In genomic region chr6:77724042-77724951, GRCm38 (mm10) we compare ENCODE assay signal across 13 mouse cellular contexts.
A peak's percentile ranks its signal among the peaks of the same experiment; 100 is the strongest.
DNase-seq lines count a peak whose midpoint lies in the region; ATAC-seq and TF ChIP-seq lines count a peak whose summit lies in the region.
"Had no signal": no experiment of that assay in that cellular context is flagged by ENCODE, and none has a peak within 500 bp of the region (broad histone marks: within the 10 kb centered on the region; RNA-seq: fewer than 3 reads in every experiment).

No protein-coding gene starts in this region.

- H3K4me3 ChIP-seq in lung, embryonic 15.5 days: no peak overlapping the region
- no peak overlapping the region for H3K4me3 ChIP-seq in lung, postnatal 0 days (ENCODE audit: low read depth, low read length)

- WGBS in lung, embryonic 15.5 days: 44% methylated on average over 5 of the region's 5 CpGs
- 51% methylated on average over 5 of the region's 5 CpGs for WGBS in lung, postnatal 0 days

- H3K9ac ChIP-seq in lung, embryonic 15.5 days: no peak overlapping the region
- no peak overlapping the region for H3K9ac ChIP-seq in lung, postnatal 0 days (replicated peaks; ENCODE audit: low read depth)

- no peak for TF ChIP-seq EP300 in lung, postnatal 0 days (IDR thresholded peaks at IDR 0.05)

- no peak overlapping the region for H3K4me2 ChIP-seq in lung, embryonic 15.5 days
- H3K4me2 ChIP-seq in lung, postnatal 0 days (replicated peaks; ENCODE audit: low read depth, low read length): no peak overlapping the region

- H3K36me3 ChIP-seq in lung, embryonic 15.5 days: no peaks in the 10 kb centered on the region
- H3K36me3 ChIP-seq in lung, postnatal 0 days (ENCODE audit: insufficient read depth, low read length): no peaks in the 10 kb centered on the region

- no peaks in the 10 kb centered on the region for H3K4me1 ChIP-seq in lung, embryonic 15.5 days
- H3K4me1 ChIP-seq in lung, postnatal 0 days (ENCODE audit: insufficient read depth, low read depth, low read length): no peaks in the 10 kb centered on the region

- no peak for DNase-seq in frontal cortex, postnatal 10 days (ENCODE audit: low spot score in 2 of 2)
- DNase-seq in lung, postnatal 0 days (ENCODE audit: low spot score): no peak
- peak; percentile 56 to 67 for DNase-seq in cerebellum, postnatal 14 days
- DNase-seq in layer of hippocampus, postnatal 14 days (ENCODE audit: low spot score in 2 of 2): peak; percentile 39 to 74
- no peak for DNase-seq in thymus, postnatal 14 days
- DNase-seq: adrenal gland, adult 8-10 months; heart, adult 18-20 months; heart, postnatal 36 days had no signal

- ATAC-seq in frontal cortex, adult (ENCODE audit: low TSS enrichment): peak; percentile 83
- no peak; the same call in 1 of the 2 replicates for ATAC-seq in lung, embryonic 15.5 days (ENCODE audit: borderline replicate concordance, extremely low read depth, low FRiP score, low TSS enrichment)
- ATAC-seq in lung, postnatal 0 days: no peak
- ATAC-seq in erythroblast, adult 5-6 weeks (replicated peaks; ENCODE audit: low FRiP score, poor library complexity, severe bottlenecking): no peak
- ATAC-seq: Patski had no signal

- no peaks in the 10 kb centered on the region for H3K27me3 ChIP-seq in lung, embryonic 15.5 days
- no peaks in the 10 kb centered on the region for H3K27me3 ChIP-seq in lung, postnatal 0 days (replicated peaks; ENCODE audit: insufficient read depth, low read length)
- H3K27me3 ChIP-seq: Patski had no signal

- 0 out of 2 replicates have a peak overlapping the region, but pooled peaks have one; percentile 13 for H3K27ac ChIP-seq in lung, embryonic 15.5 days
- H3K27ac ChIP-seq in lung, postnatal 0 days (ENCODE audit: low read length): no peak overlapping the region
- H3K27ac ChIP-seq: macrophage had no signal

- no peaks in the 10 kb centered on the region for H3K9me3 ChIP-seq in lung, embryonic 15.5 days
- H3K9me3 ChIP-seq in lung, postnatal 0 days (ENCODE audit: low read length): no peaks in the 10 kb centered on the region

- no peak for TF ChIP-seq CTCF in lung, postnatal 0 days (IDR thresholded peaks at IDR 0.05)

Comparison
In these comparisons a context has a peak if more than half of its experiments do, and no peak if none do; other contexts are left out.
1. DNase-seq: peak in cerebellum, postnatal 14 days (2 of 2) and layer of hippocampus, postnatal 14 days (2 of 2); none in frontal cortex, postnatal 10 days (0 of 2), lung, postnatal 0 days (single experiment) and thymus, postnatal 14 days (single experiment).